Mouse (Mus musculus) mesoderm, embryonic 11.5 days (tissue): Measurements from ENCODE around the gene Gtf2a2.
A peak's percentile ranks its signal among the peaks of the same experiment; 100 is the strongest.
"Not testable (repeated sequence)": the region's sequence is repeated elsewhere in the genome, so short reads cannot be mapped to it uniquely, and the experiment has no call there.

Experiments
- DNase-seq: peaks from one replicate; pipeline ENCODE4 v3.0.0-alpha.2; 2012; ENCODE audit warnings: low read depth, low spot score

Gene Gtf2a2

DNA sequence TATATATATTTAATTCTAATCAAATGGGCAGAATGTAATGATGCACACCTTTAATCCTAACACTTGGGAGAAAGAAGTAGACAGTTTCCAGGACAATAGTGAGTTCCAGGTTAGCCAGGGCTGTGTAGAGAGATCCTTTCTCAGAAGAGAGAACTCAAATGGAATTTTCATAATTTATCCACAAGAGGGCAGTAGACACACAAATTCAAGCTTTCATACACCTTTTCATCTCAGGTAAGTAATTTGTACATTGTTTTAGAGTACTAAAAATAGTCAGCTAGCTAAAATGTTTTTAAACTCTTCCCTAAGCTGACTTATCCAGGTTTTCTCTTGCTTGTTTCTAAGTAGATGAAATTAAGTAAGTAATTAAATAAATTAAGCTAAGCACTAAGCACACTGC lies 6.5 kb downstream of the Gtf2a2 start:
- DNase-seq, result peak; percentile 12

DNA sequence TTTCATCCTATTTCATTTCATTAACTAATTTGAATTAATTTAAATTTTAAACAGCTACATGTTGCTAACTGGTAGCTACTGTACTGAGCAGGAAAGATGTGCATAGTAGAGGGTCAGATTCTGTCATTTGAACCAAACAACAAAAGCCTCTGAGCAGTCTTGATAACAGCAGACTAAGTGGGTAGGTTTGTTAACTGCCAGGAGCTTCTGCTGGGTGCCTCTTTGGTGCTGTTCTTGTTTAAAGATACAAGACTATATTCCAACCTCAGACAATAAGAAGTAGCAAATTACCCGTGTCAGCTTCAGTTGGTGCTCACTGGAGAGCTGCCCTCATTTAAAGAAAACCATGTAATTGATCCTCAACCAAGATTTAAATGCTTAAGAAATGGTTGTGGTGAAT lies 9.3 kb downstream of the Gtf2a2 start:
- DNase-seq, result no peak

DNA sequence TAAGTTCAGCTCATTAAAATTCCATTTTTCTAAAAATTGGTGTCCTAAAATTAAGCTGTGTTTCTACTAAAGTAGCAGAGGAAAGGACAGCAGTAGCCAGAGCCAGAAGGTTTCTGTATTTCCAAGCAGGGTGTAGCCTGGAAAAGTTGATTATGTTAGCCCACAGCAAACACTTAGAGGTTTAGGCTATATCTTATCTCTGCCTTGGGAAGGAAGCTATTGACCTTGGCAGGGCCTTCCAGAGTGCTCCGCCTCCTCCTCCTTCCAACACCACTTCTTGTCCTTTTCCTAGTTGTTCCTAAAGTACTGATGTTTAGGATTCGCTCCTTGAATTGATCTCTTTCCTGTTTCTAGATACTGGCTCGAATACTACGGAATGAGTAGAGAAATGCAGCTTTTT lies 9.7 kb downstream of the Gtf2a2 start:
- no peak for DNase-seq

DNA sequence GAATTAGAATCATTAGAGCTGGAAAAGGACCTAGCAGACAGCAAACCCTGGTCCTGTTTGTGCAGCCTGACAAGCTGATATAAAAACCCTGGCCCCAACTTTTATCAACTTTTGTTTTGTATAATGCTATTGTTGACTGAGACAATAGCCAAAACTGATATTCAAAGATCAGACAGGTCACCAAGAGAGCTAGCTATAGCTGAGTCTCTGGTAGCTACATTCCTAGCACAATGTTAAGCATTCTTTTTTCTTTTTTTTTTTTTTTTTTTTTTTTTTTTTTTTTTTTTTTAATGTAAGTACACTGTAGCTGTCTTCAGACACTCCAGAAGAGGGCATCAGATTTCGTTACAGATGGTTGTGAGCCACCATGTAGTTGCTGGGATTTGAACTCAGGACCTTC lies 11.3 kb downstream of the Gtf2a2 start:
- DNase-seq, result not testable (repeated sequence)

DNA sequence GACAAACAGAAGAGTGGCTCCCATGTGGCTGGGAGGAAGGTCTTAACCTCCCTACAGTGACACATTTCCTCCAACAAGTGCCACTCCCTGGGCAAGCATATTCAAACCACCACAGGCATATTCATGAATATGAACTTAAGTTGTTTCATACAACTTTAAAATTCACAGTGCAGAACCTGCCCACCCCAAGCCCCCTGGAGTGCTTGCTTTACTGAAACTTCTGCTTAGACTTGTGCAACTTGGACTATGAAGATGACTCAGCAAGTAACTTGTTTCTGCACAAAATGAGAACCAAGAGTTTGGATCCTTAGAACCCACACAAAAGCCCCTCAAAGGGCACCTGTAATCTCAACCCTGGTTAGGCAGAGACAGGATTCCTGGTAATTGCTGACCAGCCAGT lies 12.3 kb downstream of the Gtf2a2 start:
- no peak for DNase-seq

DNA sequence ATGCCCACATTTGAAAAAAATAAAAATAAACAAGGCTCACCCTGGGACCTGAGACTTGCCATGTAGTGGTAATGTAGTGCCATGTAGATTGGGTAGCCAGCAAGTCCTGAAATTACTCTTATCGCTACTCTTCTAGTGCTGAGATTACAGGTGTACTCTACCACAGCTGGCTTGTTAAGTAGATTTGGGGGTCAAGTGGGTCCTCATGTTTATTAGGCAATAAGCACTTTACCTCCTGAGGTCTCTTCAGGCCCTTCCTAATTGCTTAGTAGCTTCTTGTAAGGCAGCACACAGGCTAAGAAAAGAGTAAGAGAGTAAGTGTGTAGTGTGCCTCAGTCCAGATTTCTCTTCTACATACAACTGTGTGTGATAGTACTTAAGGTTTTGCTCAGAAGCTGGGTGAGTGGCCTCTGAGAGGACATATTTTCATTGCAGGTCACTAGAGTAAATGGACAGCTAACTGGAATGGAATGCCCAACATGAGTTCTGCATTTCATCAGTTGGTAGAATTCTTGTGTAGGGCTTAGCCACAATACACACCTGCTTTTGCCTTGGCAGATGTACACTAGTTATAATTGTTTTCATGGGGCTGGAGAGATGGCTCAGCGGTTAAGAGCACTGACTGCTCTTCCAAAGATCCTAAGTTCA lies 13.1 kb downstream of the Gtf2a2 start:
- DNase-seq, result no peak

DNA sequence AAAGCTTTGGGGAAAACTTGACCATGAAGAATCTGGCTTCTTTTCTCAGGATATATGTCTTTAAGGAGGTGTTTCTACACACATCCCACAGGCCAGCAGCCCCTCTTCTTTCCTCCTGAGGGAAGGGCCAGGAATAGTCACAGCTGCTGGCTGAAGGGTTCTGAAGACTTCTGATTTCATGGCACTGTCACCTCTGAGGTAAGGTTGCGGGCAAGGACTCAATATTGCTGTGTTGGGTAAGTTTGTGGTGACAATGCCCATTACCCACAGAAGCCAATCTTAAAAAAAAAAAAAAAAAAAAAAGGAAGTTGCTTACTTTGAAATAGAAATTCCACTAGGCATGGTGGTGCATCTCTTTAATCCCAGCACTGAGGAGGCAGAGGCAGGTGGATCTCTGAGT lies 19.8 kb downstream of the Gtf2a2 start:
- no peak for DNase-seq

DNA sequence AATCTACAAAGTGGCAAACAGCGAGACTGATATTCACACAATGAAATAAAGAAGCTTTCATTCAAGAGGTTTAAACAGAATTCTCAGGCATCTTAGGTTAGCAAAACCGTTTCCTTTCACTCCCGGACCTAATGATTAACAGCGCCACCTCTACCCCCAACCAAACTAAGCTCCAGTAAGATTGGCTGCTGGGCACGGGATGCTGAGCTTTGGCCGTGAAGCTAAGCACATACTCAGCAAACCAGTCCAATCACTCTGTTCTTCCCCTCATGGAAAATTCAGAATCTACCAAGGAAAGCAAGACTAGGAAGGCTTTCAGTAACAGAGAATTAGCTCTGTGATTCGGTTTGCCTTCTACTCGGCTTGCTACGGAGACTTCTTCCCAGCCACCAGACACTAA lies 20.7 kb downstream of the Gtf2a2 start:
- DNase-seq, result no peak

DNA sequence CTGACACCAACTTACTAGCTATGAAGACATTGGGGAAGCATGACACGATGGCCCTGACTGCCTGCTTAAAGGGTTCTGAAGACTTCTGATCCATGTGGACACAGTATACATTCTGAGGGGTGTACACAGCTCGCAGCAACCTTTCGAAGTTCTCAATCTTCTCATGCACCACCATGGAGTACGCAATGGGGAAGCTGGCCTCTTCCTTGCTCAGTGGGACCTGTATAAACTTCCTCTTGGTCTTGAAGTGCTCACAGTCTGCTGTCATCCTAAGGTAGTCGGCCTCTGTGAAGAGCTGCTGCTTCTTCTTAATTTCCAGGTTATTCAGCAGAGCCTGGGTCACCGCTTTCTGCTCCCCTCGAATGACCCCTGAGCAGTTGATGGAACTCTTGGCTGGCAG lies 22.4 kb downstream of the Gtf2a2 start:
- no peak for DNase-seq

DNA sequence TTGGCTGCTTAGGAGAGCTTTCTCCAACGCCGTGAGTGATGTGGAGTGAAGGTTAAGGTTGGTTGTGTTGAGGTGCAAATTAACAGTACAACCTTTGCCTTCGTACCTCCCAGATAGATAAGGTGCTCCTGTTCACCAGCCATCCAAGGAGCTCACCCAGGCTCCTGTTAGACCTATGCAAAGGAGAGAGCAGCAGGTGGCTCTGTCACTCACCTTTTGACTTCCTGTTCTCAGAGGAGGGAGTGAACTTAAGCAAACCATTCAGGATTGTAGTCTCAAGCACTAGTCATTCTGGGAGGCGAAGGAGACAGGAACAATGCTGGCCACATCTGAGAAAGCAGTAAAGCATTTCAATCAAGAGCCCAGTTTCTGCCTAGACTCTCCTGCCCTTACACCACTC lies 24.3 kb downstream of the Gtf2a2 start:
- DNase-seq, result no peak

DNA sequence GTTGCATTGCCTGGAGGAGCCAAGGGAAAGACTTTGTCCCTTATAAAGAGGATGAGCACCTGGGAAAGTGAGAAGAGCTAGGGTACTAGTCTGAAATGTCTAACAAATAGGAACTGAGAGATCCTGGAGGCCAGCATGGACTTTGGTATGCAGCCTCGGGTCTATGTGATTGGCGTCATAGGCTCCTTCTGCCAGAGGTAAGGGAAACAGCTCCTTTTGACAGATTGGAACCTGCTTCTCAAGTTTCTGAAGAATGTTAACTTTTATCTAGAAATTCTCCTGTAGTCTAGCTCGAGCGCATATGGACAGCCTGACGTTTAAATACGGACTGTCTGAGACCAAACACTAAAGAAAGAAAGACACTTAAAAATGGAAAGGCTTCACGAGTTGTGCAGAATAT lies 25.6 kb downstream of the Gtf2a2 start, which contains the start of gene Gcnt3:
Gcnt3 (minus strand) TSS at position 101 of the 400 bp plus-strand sequence.
- no peak for DNase-seq

DNA sequence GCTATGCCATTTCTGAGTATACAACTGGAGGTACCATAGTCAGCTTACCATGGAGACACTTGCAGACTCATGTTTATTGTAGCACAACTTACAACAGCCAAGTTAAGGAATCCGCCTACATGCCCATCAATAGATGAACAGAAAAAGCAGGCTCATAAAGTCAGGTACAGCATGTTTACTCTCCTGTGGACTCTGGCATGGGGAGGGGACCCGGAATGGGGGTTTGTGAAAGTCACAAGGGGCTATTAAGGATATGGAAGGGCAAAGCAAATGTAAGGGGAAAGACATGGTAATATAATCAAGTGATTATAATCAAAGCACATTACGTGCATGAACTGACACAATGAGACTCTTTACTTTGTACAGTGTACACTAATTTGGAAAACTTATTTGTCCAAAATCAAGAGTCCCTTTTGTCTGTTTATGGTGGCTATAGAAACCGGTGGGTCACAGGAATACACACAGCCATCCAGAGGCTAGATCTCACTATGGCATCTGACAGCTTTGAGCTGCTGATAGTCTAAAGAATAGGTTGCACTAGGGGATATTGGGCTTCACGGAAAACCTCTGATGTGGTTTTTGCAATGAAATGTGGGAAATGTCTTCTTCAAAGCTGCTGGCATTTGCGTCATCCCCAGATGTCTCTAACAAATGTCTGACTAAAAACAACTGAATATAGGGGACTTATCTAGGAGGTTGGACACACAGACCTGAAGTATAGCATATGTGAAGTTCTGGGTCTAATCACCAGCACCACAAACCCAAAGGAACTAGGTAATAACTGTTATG lies 27.4 kb downstream of the Gtf2a2 start:
- no peak for DNase-seq

DNA sequence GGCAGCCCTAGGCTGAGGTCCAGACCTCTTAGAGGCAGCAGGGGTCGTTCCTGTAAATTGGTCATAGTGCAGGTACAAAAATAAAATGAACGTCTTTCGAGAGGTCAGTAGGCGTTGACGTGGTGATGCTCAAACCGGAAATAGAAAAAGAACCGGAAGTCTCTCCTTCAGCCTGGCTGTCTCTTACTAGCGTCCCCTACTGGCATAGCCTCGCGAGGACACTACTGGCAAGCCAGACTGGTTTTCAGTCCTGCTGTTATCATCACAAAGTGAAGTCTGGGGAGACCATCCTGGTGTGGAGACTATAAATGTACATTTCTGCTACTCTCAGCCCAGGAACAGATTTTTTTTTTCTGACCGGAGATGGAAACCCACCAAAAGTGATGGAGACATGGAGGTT lies 28.2 kb downstream of the Gtf2a2 start:
- DNase-seq, result no peak

DNA sequence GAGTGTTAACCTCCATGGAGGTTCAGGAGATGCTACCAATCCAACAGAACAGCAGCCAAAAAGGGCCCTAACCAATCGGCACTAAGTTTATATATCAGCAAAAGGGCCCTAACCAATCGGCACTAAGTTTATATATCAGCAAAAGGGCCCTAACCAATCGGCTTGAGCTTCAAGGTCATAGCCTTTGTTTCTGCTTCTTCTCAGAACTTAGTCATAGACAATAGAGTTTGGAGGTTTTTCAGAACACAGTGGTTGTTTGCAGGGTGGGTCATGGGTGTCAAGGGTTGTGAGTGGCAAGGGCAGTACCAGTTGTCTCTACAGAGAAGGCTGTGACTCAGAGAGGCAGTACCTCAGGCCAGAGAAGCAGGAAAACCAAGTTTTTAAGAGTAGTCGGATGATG lies 29.8 kb downstream of the Gtf2a2 start:
- DNase-seq, result no peak

DNA sequence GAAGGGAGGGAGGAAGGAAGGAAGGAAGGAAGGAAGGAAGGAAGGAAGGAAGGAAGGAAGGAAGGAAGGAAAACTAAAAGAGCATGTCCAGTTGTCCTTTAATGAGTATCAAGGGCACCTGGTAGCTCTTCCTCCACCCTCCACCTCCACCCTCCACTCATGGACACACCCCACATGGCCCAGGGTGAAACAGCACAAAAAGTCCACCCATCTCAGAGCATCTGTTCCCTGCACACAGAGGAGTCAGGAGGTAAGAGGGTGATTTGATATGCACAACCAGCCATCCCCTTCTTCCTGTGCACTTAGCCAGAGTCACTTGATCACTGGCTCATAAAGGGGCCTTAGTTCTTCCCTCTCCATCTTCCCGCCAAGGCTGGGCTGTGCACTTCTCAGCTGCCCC lies 30.6 kb downstream of the Gtf2a2 start:
- DNase-seq, result no peak

DNA sequence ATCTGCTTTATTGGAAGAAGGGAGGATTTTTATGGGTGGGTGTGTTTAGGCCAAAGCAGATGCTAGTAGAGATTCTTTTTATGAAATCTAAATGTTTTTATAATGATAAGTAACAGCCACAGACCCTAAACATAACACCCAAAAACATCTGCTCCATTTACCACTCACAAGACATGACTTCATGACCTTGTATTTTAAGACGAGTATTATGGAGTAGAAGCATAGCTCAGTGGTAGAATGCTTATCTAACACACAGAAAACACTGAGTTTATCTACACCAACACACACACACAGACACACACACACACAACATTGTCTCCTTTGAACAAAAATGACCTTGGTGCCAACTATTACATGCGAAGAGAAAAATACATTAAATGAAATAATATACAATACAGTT lies 32.5 kb downstream of the Gtf2a2 start:
- no peak for DNase-seq

DNA sequence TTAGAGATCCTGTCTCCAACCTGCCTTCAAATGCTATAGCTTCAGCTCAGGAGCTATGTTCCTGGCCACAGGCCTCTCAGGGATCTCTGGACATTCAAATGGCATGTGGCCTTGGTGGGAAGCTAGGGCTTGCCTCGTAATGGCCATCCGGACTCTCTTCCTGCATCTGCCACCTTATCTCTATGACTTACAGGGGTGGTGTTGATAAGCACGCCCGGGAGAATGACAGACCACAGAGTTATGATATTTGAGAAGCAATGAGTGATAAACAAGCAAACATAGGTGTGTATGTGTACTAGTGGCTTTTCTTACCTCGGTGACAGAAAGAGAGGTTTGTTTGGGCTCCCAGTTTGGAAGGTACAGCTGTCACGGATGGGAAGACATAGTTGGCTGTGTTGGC lies 33.9 kb downstream of the Gtf2a2 start:
- DNase-seq, result no peak

DNA sequence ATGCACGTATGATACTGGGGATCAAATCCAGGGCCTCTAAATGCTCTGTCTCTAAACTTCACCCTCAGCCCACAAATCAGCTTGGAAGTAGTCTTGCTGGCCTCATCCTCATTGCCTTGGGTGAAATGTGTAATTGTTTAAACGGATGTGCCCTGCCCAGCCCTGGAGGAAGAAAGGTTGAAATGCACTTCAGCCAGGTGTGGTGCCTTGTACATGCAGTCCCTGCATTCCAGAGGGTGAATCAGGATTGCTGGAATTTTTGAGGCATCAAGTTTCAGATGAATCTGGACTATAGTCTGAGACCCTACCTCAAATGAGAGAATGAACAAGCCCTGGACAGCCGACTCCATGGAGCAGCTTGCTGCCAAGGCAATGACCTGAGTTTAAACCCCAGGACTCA lies 35.5 kb downstream of the Gtf2a2 start:
- peak; percentile 79 for DNase-seq

DNA sequence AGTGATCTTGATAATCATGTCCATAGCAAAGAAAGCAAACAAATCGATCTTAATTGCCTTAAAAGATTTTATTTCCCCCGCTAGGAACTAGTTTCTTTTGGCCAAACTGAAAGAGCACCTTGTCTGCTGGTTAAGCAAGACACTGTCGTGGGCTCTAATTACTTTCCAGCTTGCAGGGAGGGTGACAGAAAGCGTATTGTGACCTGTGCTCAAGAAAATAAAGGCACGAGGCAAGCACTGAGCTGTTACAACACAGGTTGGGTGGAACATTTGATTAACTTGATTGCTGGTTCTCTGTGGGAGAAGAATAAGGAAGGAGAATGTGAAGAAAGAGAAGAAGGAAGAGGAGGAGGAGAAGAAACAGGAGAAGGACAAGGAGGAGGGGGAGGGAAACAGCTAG lies 35.9 kb downstream of the Gtf2a2 start:
- no peak for DNase-seq

DNA sequence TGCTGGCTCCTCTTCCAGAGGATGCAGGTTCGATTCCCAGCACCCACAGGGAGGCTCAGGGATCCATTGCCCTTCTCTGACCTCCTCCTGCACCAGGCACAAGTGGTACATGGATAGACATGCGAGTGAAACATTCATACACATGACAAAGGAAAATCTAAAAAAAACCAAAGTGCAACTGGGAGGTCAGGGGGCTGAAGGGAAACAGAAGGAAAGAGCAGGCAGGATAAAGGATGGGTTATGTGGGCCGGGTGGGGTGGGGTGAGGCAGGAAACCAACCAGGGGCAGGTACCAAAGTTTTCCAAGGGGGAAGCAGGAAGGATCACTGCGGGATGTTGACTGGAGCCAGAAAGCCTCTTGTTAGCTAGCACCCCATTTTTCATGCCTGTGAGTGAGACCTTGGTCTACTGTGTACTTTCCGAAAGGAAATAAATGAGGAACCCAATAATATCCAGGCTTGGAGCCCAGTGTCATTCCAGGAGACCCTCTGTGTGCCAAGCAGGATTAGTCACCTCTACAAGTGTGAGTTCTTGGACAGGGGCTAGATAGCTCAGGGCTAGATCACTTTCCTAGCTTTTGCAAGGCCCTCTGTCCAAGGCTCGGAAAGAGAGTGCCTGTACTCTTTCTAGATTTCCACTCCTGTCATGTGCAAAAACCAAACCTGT lies 36.5 kb downstream of the Gtf2a2 start:
- DNase-seq, result no peak

DNA sequence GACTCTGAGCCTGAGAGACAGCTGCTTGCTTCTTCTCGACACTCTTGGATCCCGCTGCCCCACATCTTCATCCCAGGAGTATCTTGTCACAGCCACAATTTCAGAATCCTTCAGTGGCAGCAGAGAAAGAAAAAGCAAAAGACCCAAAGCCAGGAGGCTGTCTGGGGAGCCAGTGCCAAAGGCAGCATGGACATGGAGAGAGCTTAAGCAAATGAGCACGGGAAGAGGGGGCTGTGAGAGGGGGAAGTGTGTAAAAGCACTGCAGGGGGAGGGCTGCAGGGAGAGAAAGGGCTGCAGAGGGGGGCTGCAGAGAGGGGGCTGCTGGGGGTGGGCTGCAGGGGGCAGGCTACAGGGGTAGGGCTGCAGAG lies 37.0 kb downstream of the Gtf2a2 start:
- DNase-seq, result no peak

DNA sequence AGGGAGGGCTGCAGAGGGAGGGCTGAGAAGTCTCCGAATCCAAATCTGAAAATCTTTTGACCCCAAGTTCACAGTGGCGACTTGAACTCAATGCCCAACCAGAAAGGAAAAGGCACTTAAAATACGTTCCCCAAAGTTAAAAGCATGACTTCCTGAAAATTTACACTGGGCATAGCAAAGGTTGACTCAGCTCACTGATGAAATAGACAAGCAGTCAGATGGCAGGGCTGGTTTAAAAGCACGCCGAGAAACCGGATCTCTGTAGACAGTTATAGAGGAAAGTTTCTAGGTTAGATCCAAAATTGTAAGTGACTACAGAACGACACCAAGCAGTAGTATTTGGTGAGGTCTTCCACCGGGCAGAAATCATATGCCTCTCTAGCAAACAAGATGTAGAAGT lies 37.5 kb downstream of the Gtf2a2 start:
- DNase-seq, result no peak

DNA sequence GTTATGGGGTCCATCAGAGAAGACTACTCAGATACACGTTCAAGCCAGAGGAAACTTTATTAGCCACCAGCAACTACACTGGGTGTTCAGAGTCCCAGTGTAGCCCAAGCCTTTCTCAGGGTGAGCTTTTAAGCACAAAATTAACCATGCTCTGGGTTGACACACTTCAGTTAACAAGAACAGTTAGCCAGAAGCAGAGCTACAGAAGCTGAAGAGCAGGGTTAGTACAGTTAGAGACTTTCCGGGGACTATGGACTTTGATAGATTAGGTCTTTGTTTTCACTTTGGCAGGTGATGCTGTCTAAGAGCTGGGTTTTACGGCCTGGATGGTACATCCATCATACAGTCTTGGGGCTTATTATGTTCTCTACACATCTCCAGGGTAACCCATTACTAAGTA lies 40.4 kb downstream of the Gtf2a2 start:
- DNase-seq, result no peak
